Mouse (Mus musculus) G1E (cell line): Measurements from ENCODE around the gene Pla2g3.

Source experiments
- CTCF ChIP-seq: IDR thresholded peaks from 2 replicates; pipeline ENCODE4 v1.5.1; 2012; ENCODE audit warnings: low read depth, low read length, inconsistent platforms, mixed read lengths
- GATA1 ChIP-seq: IDR thresholded peaks from 2 replicates; pipeline ENCODE4 v1.6.1; 2012; ENCODE audit warnings: borderline replicate concordance, low read length, inconsistent platforms, mixed read lengths
- POLR2AphosphoS5 ChIP-seq: IDR thresholded peaks from 2 replicates; pipeline ENCODE4 v1.6.1; 2012; ENCODE audit warnings: low read depth, low read length, inconsistent platforms; ENCODE audit not compliant: insufficient replicate concordance

DNA sequence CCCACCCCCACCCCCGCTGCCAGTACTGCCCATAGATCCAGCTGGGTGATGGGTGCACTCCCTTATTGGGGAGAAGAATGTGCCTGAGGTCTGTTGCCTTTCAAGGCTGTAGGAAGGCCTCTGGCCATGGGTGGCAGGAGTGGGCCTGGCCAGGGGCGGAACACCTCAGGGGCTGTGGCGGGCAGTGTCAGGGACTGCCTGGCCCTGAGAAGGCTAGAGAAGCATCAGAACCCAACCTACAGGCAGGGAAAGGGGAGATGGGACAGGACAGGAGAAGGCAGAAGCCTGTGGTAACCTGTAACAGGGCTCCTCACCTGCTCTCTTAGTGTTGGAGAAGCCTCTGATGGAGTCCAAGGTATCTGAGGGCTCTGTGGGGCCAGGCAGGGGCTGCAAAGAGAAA is 42.6 kb downstream of the Pla2g3 start:
- TF ChIP-seq CTCF (no peak), GATA1 (no peak), POLR2AphosphoS5 (no peak)
